Mouse (Mus musculus): ENCODE data around the gene Sfta2. TPM values are rescaled to one million over a fixed set of nuclear protein-coding genes. Genes with fewer than 3 reads are reported as not detected.

Sfta2 gene
- polyA plus RNA-seq, 1 experiment from 2014 or later = 1.8 TPM

GRCm38 (mm10) chr17:35594456-35594855 lies 6.9 kb upstream of the Sfta2 start:
- H3K9me3 ChIP-seq (replicated peaks) = no peaks in the 10 kb centered on the region
- no peak overlapping the region for H3K27ac ChIP-seq
- H3K4me1 ChIP-seq = peaks cover 7% of the 10 kb centered on the region; the same call in 1 of the 2 replicates
- no peaks in the 10 kb centered on the region for H3K36me3 ChIP-seq
- H3K27me3 ChIP-seq = 0 out of 2 replicates have a peak, but pooled peaks cover 3% of the 10 kb centered on the region
- H3K4me3 ChIP-seq (replicated peaks) = no peak overlapping the region
- no peak overlapping the region for H3K4me2 ChIP-seq
- ATAC-seq (replicated peaks; ENCODE audit: low FRiP score) = no peak
- no peak overlapping the region for H3K9ac ChIP-seq
- WGBS = 84% methylated on average over 7 of the region's 7 CpGs

- Histone ChIP-seq H3K9me3 (replicated peaks) (no peaks in the 10 kb centered on the region), H3K27ac (no peak overlapping the region), H3K27me3 (0 out of 2 replicates have a peak, but pooled peaks cover 3% of the 10 kb centered on the region), H3K4me2 (no peak overlapping the region), H3K9ac (no peak overlapping the region), H3K4me1 (no peaks in the 10 kb centered on the region), H3K4me3 (replicated peaks) (no peak overlapping the region), H3K36me3 (no peaks in the 10 kb centered on the region)
- WGBS = 93% methylated on average over 3 of the region's 3 CpGs
- no peak for ATAC-seq (replicated peaks; ENCODE audit: low FRiP score)
These were observed 4.0 kb upstream of the Sfta2 start for GRCm38 (mm10) chr17:35597399-35597798.

- Histone ChIP-seq H3K4me2 (peak overlapping the region; percentile 34; the same call in 1 of the 2 replicates), H3K9me3 (replicated peaks) (no peaks in the 10 kb centered on the region), H3K27ac (no peak overlapping the region), H3K4me1 (no peaks in the 10 kb centered on the region), H3K36me3 (no peaks in the 10 kb centered on the region), H3K9ac (no peak overlapping the region), H3K4me3 (replicated peaks) (no peak overlapping the region), H3K27me3 (no peaks in the 10 kb centered on the region)
- ATAC-seq (replicated peaks; ENCODE audit: low FRiP score) = no peak
- WGBS = 42% methylated on average over 8 of the region's 8 CpGs
These were observed 496 bp downstream of the Sfta2 start for GRCm38 (mm10) chr17:35601736-35602354.

- Histone ChIP-seq H3K4me2 (no peak overlapping the region), H3K4me3 (replicated peaks) (no peak overlapping the region), H3K36me3 (no peaks in the 10 kb centered on the region), H3K27me3 (no peaks in the 10 kb centered on the region), H3K9me3 (replicated peaks) (no peaks in the 10 kb centered on the region), H3K27ac (no peak overlapping the region), H3K4me1 (no peaks in the 10 kb centered on the region), H3K9ac (no peak overlapping the region)
- ATAC-seq (replicated peaks; ENCODE audit: low FRiP score) = no peak
- 81% methylated on average over 4 of the region's 4 CpGs for WGBS
These were observed 15.8 kb downstream of the Sfta2 start for GRCm38 (mm10) chr17:35617127-35617526.

- no peaks in the 10 kb centered on the region for H3K9me3 ChIP-seq (replicated peaks)
- H3K4me2 ChIP-seq = no peak within 1 kb of the TSS
- H3K4me1 ChIP-seq = no peaks in the 10 kb centered on the region
- no peak within 1 kb of the TSS for H3K27ac ChIP-seq
- no peaks in the 10 kb centered on the region for H3K27me3 ChIP-seq
- no peak for ATAC-seq (replicated peaks; ENCODE audit: low FRiP score)
- H3K36me3 ChIP-seq = no peaks in the 10 kb centered on the region
- no peak within 1 kb of the TSS for H3K4me3 ChIP-seq (replicated peaks)
- WGBS = 85% methylated on average over 7 of the region's 7 CpGs
- H3K9ac ChIP-seq = no peak within 1 kb of the TSS
These were observed 25.2 kb downstream of the Sfta2 start, which contains the start of gene Gm9573 for GRCm38 (mm10) chr17:35626537-35626936. Gm9573 (minus strand) TSS chr17:35626637.

GRCm38 (mm10) chr17:35633992-35634391 lies 32.6 kb downstream of the Sfta2 start:
- Histone ChIP-seq H3K9me3 (replicated peaks) (no peaks in the 10 kb centered on the region), H3K27me3 (0 out of 2 replicates have a peak, but pooled peaks cover 12% of the 10 kb centered on the region), H3K9ac (no peak overlapping the region), H3K36me3 (no peaks in the 10 kb centered on the region), H3K4me3 (replicated peaks) (no peak overlapping the region), H3K4me1 (peaks cover 8% of the 10 kb centered on the region; the same call in 1 of the 2 replicates), H3K4me2 (no peak overlapping the region), H3K27ac (0 out of 2 replicates have a peak overlapping the region, but pooled peaks have one; percentile 10)
- WGBS = 23% methylated on average over 1 of the region's 1 CpGs
- ATAC-seq (replicated peaks; ENCODE audit: low FRiP score) = peak; percentile 62

GRCm38 (mm10) chr17:35635202-35635601 lies 33.9 kb downstream of the Sfta2 start:
- Histone ChIP-seq H3K4me2 (no peak overlapping the region), H3K27ac (no peak overlapping the region), H3K4me3 (replicated peaks) (no peak overlapping the region), H3K9ac (no peak overlapping the region), H3K4me1 (peaks cover 8% of the 10 kb centered on the region; the same call in 1 of the 2 replicates), H3K27me3 (0 out of 2 replicates have a peak, but pooled peaks cover 12% of the 10 kb centered on the region), H3K9me3 (replicated peaks) (no peaks in the 10 kb centered on the region), H3K36me3 (no peaks in the 10 kb centered on the region)
- no peak for ATAC-seq (replicated peaks; ENCODE audit: low FRiP score)
- WGBS = 83% methylated on average over 3 of the region's 3 CpGs

- peak; percentile 23 for ATAC-seq (replicated peaks; ENCODE audit: low FRiP score)
- H3K9ac ChIP-seq = peak overlapping the region; percentile 9; the same call in 1 of the 2 replicates
- WGBS = 1% methylated on average over 15 of the region's 15 CpGs
- H3K27ac ChIP-seq = no peak overlapping the region
- no peaks in the 10 kb centered on the region for H3K9me3 ChIP-seq (replicated peaks)
- peak overlapping the region; percentile 42 for H3K4me3 ChIP-seq (replicated peaks)
- 0 out of 2 replicates have a peak, but pooled peaks cover 12% of the 10 kb centered on the region for H3K27me3 ChIP-seq
- H3K4me1 ChIP-seq = peaks cover 8% of the 10 kb centered on the region; the same call in 1 of the 2 replicates
- H3K4me2 ChIP-seq = peak overlapping the region; percentile 74
- H3K36me3 ChIP-seq = no peaks in the 10 kb centered on the region
These were observed 34.4 kb downstream of the Sfta2 start for GRCm38 (mm10) chr17:35635699-35636111.

- H3K27me3 ChIP-seq = 0 out of 2 replicates have a peak, but pooled peaks cover 12% of the 10 kb centered on the region
- no peak overlapping the region for H3K27ac ChIP-seq
- no peak overlapping the region for H3K4me3 ChIP-seq (replicated peaks)
- WGBS = 52% methylated on average over 5 of the region's 5 CpGs
- no peak; the same call in 1 of the 2 replicates for ATAC-seq (replicated peaks; ENCODE audit: low FRiP score)
- peaks cover 8% of the 10 kb centered on the region; the same call in 1 of the 2 replicates for H3K4me1 ChIP-seq
- no peaks in the 10 kb centered on the region for H3K9me3 ChIP-seq (replicated peaks)
- H3K36me3 ChIP-seq = no peaks in the 10 kb centered on the region
- H3K4me2 ChIP-seq = no peak overlapping the region; the same call in 1 of the 2 replicates
- no peak overlapping the region for H3K9ac ChIP-seq
These were observed 35.0 kb downstream of the Sfta2 start for GRCm38 (mm10) chr17:35636363-35636762.

- Histone ChIP-seq H3K36me3 (no peaks in the 10 kb centered on the region), H3K27ac (peak overlapping the region; percentile 29), H3K27me3 (0 out of 2 replicates have a peak, but pooled peaks cover 12% of the 10 kb centered on the region), H3K4me1 (peaks cover 8% of the 10 kb centered on the region; the same call in 1 of the 2 replicates), H3K9me3 (replicated peaks) (no peaks in the 10 kb centered on the region), H3K4me2 (peak overlapping the region; percentile 50), H3K4me3 (replicated peaks) (no peak overlapping the region), H3K9ac (no peak overlapping the region)
- WGBS = 23% methylated on average over 14 of the region's 14 CpGs
- peak; percentile 63 for ATAC-seq (replicated peaks; ENCODE audit: low FRiP score)
These were observed 37.3 kb downstream of the Sfta2 start for GRCm38 (mm10) chr17:35638475-35639190.

- no peak for ATAC-seq (replicated peaks; ENCODE audit: low FRiP score)
- 0 out of 2 replicates have a peak, but pooled peaks cover 3% of the 10 kb centered on the region for H3K4me1 ChIP-seq
- 72% methylated on average over 6 of the region's 6 CpGs for WGBS
- H3K27ac ChIP-seq = peak overlapping the region; percentile 29; the same call in 1 of the 2 replicates
- no peak overlapping the region for H3K4me3 ChIP-seq (replicated peaks)
- no peaks in the 10 kb centered on the region for H3K9me3 ChIP-seq (replicated peaks)
- no peaks in the 10 kb centered on the region for H3K36me3 ChIP-seq
- H3K4me2 ChIP-seq = 0 out of 2 replicates have a peak overlapping the region, but pooled peaks have one; percentile 32
- 0 out of 2 replicates have a peak, but pooled peaks cover 12% of the 10 kb centered on the region for H3K27me3 ChIP-seq
- H3K9ac ChIP-seq = no peak overlapping the region
These were observed 38.0 kb downstream of the Sfta2 start for GRCm38 (mm10) chr17:35639352-35639751.
